Mouse (Mus musculus) liver, embryonic 14.5 days (tissue): ENCODE measurements around the gene Abi1. TPM values are rescaled to one million over a fixed set of nuclear protein-coding genes. Genes with fewer than 3 reads are reported as not detected.
A peak's percentile ranks its signal among the peaks of the same experiment; 100 is the strongest.

ENCODE experiments used
- ATAC-seq: fragments of 200-750 bp; cut with Nextera tagmentation; 2 replicates; pipeline ENCODE4 v1.8.0; 2017; ENCODE audit warnings: moderate number of reproducible peaks, mild to moderate bottlenecking, moderate library complexity; ENCODE audit not compliant: insufficient read depth
- DNase-seq, 3 experiments: peaks; one replicate each; pipeline ENCODE4 v3.0.0-alpha.2; 2012 to 2013; ENCODE audit warnings: low read depth in 3 of 3, low spot score in 3 of 3
- H3K27ac ChIP-seq: fragments of 300-500 bp; sonication (generic); 2 replicates; pipeline ENCODE4 v1.5.1; 2014; ENCODE audit warnings: moderate library complexity, mild to moderate bottlenecking, control low read depth, inconsistent platforms
- H3K27me3 ChIP-seq: fragments of 300-500 bp; sonication (generic); 2 replicates; pipeline ENCODE4 v1.6.1; 2014; ENCODE audit warnings: mild to moderate bottlenecking, low read length, moderate library complexity; ENCODE audit not compliant: control insufficient read depth, insufficient read depth
- H3K36me3 ChIP-seq: fragments of 300-500 bp; sonication (generic); replicated peaks from 2 replicates; pipeline ENCODE4 v1.6.1; 2014; ENCODE audit warnings: low read depth; ENCODE audit not compliant: control insufficient read depth, insufficient read depth
- H3K4me1 ChIP-seq, 2 experiments: fragments of 200-500 bp in 1 of 2; fragments of 300-500 bp in 1 of 2; sonication (generic) in 1 of 2; replicated peaks; 2 replicates each; pipeline ENCODE4 v1.6.1; 2012 to 2014; ENCODE audit warnings: antibody characterized with exemption in 1 of 2, inconsistent platforms in 1 of 2, low read length in 1 of 2; ENCODE audit not compliant: control insufficient read depth in 2 of 2, insufficient read depth in 2 of 2
- H3K4me2 ChIP-seq: fragments of 300-500 bp; sonication (generic); 2 replicates; pipeline ENCODE4 v1.6.1; 2014; ENCODE audit warnings: low read depth, mild to moderate bottlenecking, control low read depth, moderate library complexity
- H3K4me3 ChIP-seq, 2 experiments: fragments of 200-500 bp in 1 of 2; fragments of 300-500 bp in 1 of 2; sonication (generic) in 1 of 2; 2 replicates each; pipeline ENCODE4 v1.5.1; 2012 to 2014; ENCODE audit warnings: low read depth in 2 of 2, low read length in 2 of 2, mild to moderate bottlenecking in 2 of 2, control low read depth in 1 of 2, inconsistent platforms in 1 of 2, moderate library complexity in 1 of 2; ENCODE audit not compliant: insufficient read depth in 1 of 2
- H3K9ac ChIP-seq: fragments of 300-500 bp; sonication (generic); replicated peaks from 2 replicates; pipeline ENCODE4 v1.6.1; 2014; ENCODE audit warnings: mild to moderate bottlenecking, control low read depth, moderate library complexity
- H3K9me3 ChIP-seq: fragments of 300-500 bp; sonication (generic); 2 replicates; pipeline ENCODE4 v1.6.1; 2016; ENCODE audit warnings: low read length, mixed read lengths; ENCODE audit not compliant: control insufficient read depth
- CTCF ChIP-seq: IDR thresholded peaks from 2 replicates; pipeline ENCODE4 v1.5.1; 2016; ENCODE audit warnings: antibody characterized with exemption, low read depth, control low read depth
- EP300 ChIP-seq: IDR thresholded peaks from 2 replicates; pipeline ENCODE4 v1.6.1; 2016; ENCODE audit warnings: antibody characterized with exemption, low read depth
- WGBS: fragments of 180-500 bp; shearing (Covaris S2); extraction: QIAGEN DNeasy Blood & Tissue Kit; methylation state at CpG from one replicate; pipeline ENCODE4 v1.1.7; 2014; ENCODE audit not compliant: insufficient replicate concordance; 5-methylcytosine and 5-hydroxymethylcytosine counted together
- polyA plus RNA-seq, 2 experiments: library from polyadenylated mRNA; depleted of rRNA in 1 of 2; stranded (reverse) in 1 of 2; unstranded in 1 of 2; fragments of >200 nt; fragmentation: Nextera tagmentation in 1 of 2; extraction: Ambion mirVana in 1 of 2; gene quantifications; 2 replicates each; pipeline versions ENCODE4 v1.2.1 to v1.2.3; 2012 to 2014

The Abi1 gene
- polyA plus RNA-seq, 2 experiments, result 14.8 to 22.4 TPM

- Histone ChIP-seq H3K9ac (no peak overlapping the region), H3K4me1 (peaks cover 8 to 13% of the 10 kb centered on the region in 2 experiments), H3K4me3 (no peak overlapping the region), H3K27ac (no peak overlapping the region), H3K9me3 (no peaks in the 10 kb centered on the region), H3K27me3 (no peaks in the 10 kb centered on the region), H3K4me2 (no peak overlapping the region), H3K36me3 (no peaks in the 10 kb centered on the region)
- WGBS, result 77% methylated on average over 3 of the region's 3 CpGs
- TF ChIP-seq CTCF (no peak), EP300 (no peak)
- ATAC-seq (no peak), DNase-seq (no peak)
Observed at GRCm38 (mm10) chr2:23034692-23035435, 5.2 kb downstream of the Abi1 start.

DNA sequence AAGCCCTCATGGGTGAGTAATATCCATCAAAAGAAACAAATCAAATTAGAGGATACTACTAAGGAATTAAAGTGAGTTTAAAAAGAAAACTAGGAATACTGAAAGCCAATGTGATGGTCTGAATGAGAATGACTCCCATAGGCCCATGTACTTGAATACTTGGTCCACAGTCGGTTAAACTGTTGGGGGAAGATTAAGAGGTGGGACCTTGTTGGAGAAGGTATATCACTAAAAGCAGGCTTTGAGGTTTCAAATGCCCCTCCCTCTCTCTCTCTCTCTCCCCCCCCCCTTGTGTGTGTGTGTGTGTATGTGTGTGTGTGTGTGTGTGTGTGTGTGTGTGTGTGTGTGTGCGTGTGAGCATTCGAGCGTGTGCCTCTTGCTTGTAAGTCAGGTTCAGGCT is 9.4 kb downstream of the Abi1 start:
- H3K4me2 ChIP-seq, result no peak overlapping the region
- H3K27ac ChIP-seq, result no peak overlapping the region
- no peak overlapping the region for H3K4me3 ChIP-seq
- H3K27me3 ChIP-seq, result no peaks in the 10 kb centered on the region
- H3K9me3 ChIP-seq, result no peaks in the 10 kb centered on the region
- no peak overlapping the region for H3K9ac ChIP-seq
- peaks cover 3 to 11% of the 10 kb centered on the region in 2 experiments; a peak in 2 of 4 replicates for H3K4me1 ChIP-seq
- no peaks in the 10 kb centered on the region; the same call in none of the 2 replicates for H3K36me3 ChIP-seq
- WGBS, result 54% methylated on average over 4 of the region's 4 CpGs
- ATAC-seq (peak; percentile 64; the same call in 1 of the 2 replicates), DNase-seq (no peak)
- TF ChIP-seq CTCF (no peak), EP300 (peak; percentile 43)

GRCm38 (mm10) chr2:23028826-23029225 is 11.2 kb downstream of the Abi1 start:
- TF ChIP-seq CTCF, result no peak
- H3K4me3 ChIP-seq, result no peak overlapping the region
- no peak overlapping the region for H3K27ac ChIP-seq
- H3K9me3 ChIP-seq, result no peaks in the 10 kb centered on the region
- 74% methylated on average over 4 of the region's 4 CpGs for WGBS
- H3K36me3 ChIP-seq, result no peaks in the 10 kb centered on the region; the same call in none of the 2 replicates
- DNase-seq (no peak), ATAC-seq (no peak)
- no peak overlapping the region for H3K4me2 ChIP-seq
- H3K27me3 ChIP-seq, result no peaks in the 10 kb centered on the region
- H3K9ac ChIP-seq, result no peak overlapping the region
- H3K4me1 ChIP-seq, result peaks cover 3 to 12% of the 10 kb centered on the region in 2 experiments; a peak in 2 of 4 replicates

DNA sequence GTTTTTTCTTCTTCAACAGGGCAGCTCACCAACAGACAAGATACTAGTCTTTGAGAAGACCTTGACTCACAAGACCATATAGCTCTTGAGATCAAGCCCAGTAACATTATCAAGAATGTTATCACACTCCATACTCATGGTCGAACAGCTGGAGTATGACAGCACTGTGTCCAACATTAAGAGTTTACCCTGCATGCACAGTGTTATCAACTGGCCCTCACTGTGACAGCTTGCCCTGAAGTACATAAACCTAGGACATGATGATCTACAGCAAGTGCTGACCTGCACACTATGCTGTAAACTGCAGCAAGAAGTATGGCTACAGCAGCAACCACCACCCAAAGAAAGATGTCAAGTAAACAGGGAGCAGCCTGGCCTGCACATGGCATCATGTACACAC is 13.7 kb downstream of the Abi1 start:
- DNase-seq, result no peak
- H3K4me1 ChIP-seq, result peaks cover 13 to 24% of the 10 kb centered on the region in 2 experiments
- no peak; the same call in 1 of the 2 replicates for TF ChIP-seq EP300
- TF ChIP-seq CTCF, result no peak
- no peak overlapping the region for H3K4me3 ChIP-seq
- H3K9ac ChIP-seq, result no peak overlapping the region
- no peaks in the 10 kb centered on the region; the same call in none of the 2 replicates for H3K36me3 ChIP-seq
- 19% methylated on average over 1 of the region's 1 CpGs for WGBS
- H3K27me3 ChIP-seq, result no peaks in the 10 kb centered on the region
- ATAC-seq, result peak; percentile 60
- no peak overlapping the region for H3K4me2 ChIP-seq
- no peak overlapping the region for H3K27ac ChIP-seq
- no peaks in the 10 kb centered on the region for H3K9me3 ChIP-seq

- ATAC-seq, result no peak
- H3K4me1 ChIP-seq, result peaks cover 15 to 30% of the 10 kb centered on the region in 2 experiments
- no peak overlapping the region for H3K4me2 ChIP-seq
- no peaks in the 10 kb centered on the region for H3K27me3 ChIP-seq
- TF ChIP-seq CTCF, result no peak
- no peak for TF ChIP-seq EP300
- DNase-seq, result no peak
- no peak overlapping the region for H3K27ac ChIP-seq
- H3K36me3 ChIP-seq, result no peaks in the 10 kb centered on the region; the same call in 1 of the 2 replicates
- H3K4me3 ChIP-seq, result no peak overlapping the region
- H3K9ac ChIP-seq, result no peak overlapping the region
- H3K9me3 ChIP-seq, result no peaks in the 10 kb centered on the region
- 74% methylated on average over 4 of the region's 4 CpGs for WGBS
Observed at GRCm38 (mm10) chr2:23023714-23024282, 16.2 kb downstream of the Abi1 start.
